Mouse (Mus musculus) kidney, adult 11 months (tissue): ENCODE measurements at regions not wholly inside any gene's neighbourhood (a gene's known extent, or its start where the extent isn't known, plus 50 kb on each side); places are given as distances from the start of the nearest gene placed in this dataset.

ENCODE experiments used
- DNase-seq: peaks from one replicate; pipeline ENCODE4 v3.0.0; 2022

GRCm38 (mm10) chr9:98690839-98691516 is 89.5 kb upstream of the Mrps22 start:
- DNase-seq: peak; percentile 41

- DNase-seq: peak; percentile 36
Measured at GRCm38 (mm10) chr9:98685548-98685947, 84.1 kb upstream of the Mrps22 start.

- no peak for DNase-seq
Measured at GRCm38 (mm10) chr9:98684336-98684735, 82.9 kb upstream of the Mrps22 start.

- no peak for DNase-seq
Measured at GRCm38 (mm10) chr9:98675612-98676011, 74.2 kb upstream of the Mrps22 start.

GRCm38 (mm10) chr9:98673461-98674114 is 72.1 kb upstream of the Mrps22 start:
- no peak for DNase-seq

- DNase-seq: no peak
Measured at GRCm38 (mm10) chr9:98672361-98672760, 70.9 kb upstream of the Mrps22 start.

- no peak for DNase-seq
Measured at GRCm38 (mm10) chr9:98668423-98669330, 67.2 kb upstream of the Mrps22 start.

GRCm38 (mm10) chr9:98667072-98667471 is 65.6 kb upstream of the Mrps22 start:
- no peak for DNase-seq

GRCm38 (mm10) chr9:98663011-98663410 is 61.6 kb upstream of the Mrps22 start:
- no peak for DNase-seq

GRCm38 (mm10) chr9:98651681-98652080 is 50.2 kb upstream of the Mrps22 start:
- DNase-seq: no peak
